Mouse (Mus musculus): ENCODE data around the gene Lce1g. TPM values are rescaled to one million over a fixed set of nuclear protein-coding genes. Genes with fewer than 3 reads are reported as not detected.

Gene Lce1g
- polyA plus RNA-seq, 1 experiment from 2014 or later: not detected

Other genes with a start within 250 kb of the Lce1g start
- not detected in 2 replicates for gene 2310046K23Rik, start 217.8 kb downstream of the Lce1g start, polyA plus RNA-seq (2016; fragmentation: Nextera tagmentation; extraction: Ambion mirVana)
- gene Ivl, start 178.6 kb downstream of the Lce1g start, polyA plus RNA-seq (2016; fragmentation: Nextera tagmentation; extraction: Ambion mirVana): not detected in 2 replicates
- gene Smcp, start 163.3 kb downstream of the Lce1g start, polyA plus RNA-seq (2016; fragmentation: Nextera tagmentation; extraction: Ambion mirVana): not detected in 2 replicates
- gene 2210017I01Rik, start 144.8 kb downstream of the Lce1g start, polyA plus RNA-seq (2016; fragmentation: Nextera tagmentation; extraction: Ambion mirVana): not detected in 2 replicates
- gene Lce6a, start 130.7 kb downstream of the Lce1g start, polyA plus RNA-seq (2016; fragmentation: Nextera tagmentation; extraction: Ambion mirVana): not detected in 2 replicates
- not detected in 2 replicates for gene Lce1a1, start 104.0 kb downstream of the Lce1g start, polyA plus RNA-seq (2016; fragmentation: Nextera tagmentation; extraction: Ambion mirVana)
- not detected in 2 replicates for gene Lce1b, start 95.4 kb downstream of the Lce1g start, polyA plus RNA-seq (2016; fragmentation: Nextera tagmentation; extraction: Ambion mirVana)
- gene Lce1a2, start 82.0 kb downstream of the Lce1g start, polyA plus RNA-seq (2016; fragmentation: Nextera tagmentation; extraction: Ambion mirVana): not detected in 2 replicates
- not detected in 2 replicates for gene Lce1c, start 73.1 kb downstream of the Lce1g start, polyA plus RNA-seq (2016; fragmentation: Nextera tagmentation; extraction: Ambion mirVana)
- gene Lce1d, start 65.1 kb downstream of the Lce1g start, polyA plus RNA-seq (2016; fragmentation: Nextera tagmentation; extraction: Ambion mirVana): not detected in 2 replicates
- not detected in 2 replicates for gene Lce1e, start 43.3 kb downstream of the Lce1g start, polyA plus RNA-seq (2016; fragmentation: Nextera tagmentation; extraction: Ambion mirVana)
- not detected in 2 replicates for gene Lce1f, start 32.0 kb downstream of the Lce1g start, polyA plus RNA-seq (2016; fragmentation: Nextera tagmentation; extraction: Ambion mirVana)
- gene Gm38119, start 13.2 kb downstream of the Lce1g start, polyA plus RNA-seq (2016; fragmentation: Nextera tagmentation; extraction: Ambion mirVana): not detected in 2 replicates
- gene Lce1h, start 12.7 kb upstream of the Lce1g start, polyA plus RNA-seq (2016; fragmentation: Nextera tagmentation; extraction: Ambion mirVana): not detected in 2 replicates
- gene Lce1i, start 26.6 kb upstream of the Lce1g start, polyA plus RNA-seq (2016; fragmentation: Nextera tagmentation; extraction: Ambion mirVana): not detected in 2 replicates
- not detected in 2 replicates for gene Lce1j, start 38.2 kb upstream of the Lce1g start, polyA plus RNA-seq (2016; fragmentation: Nextera tagmentation; extraction: Ambion mirVana)
- gene Lce1k, start 55.6 kb upstream of the Lce1g start, polyA plus RNA-seq (2016; fragmentation: Nextera tagmentation; extraction: Ambion mirVana): not detected in 2 replicates
- gene Kprp, start 74.9 kb upstream of the Lce1g start, polyA plus RNA-seq (2016; fragmentation: Nextera tagmentation; extraction: Ambion mirVana): not detected in 2 replicates
- gene Lce1l, start 98.9 kb upstream of the Lce1g start, polyA plus RNA-seq (2016; fragmentation: Nextera tagmentation; extraction: Ambion mirVana): not detected in 2 replicates
- not detected in 2 replicates for gene 2310050C09Rik, start 117.9 kb upstream of the Lce1g start, polyA plus RNA-seq (2016; fragmentation: Nextera tagmentation; extraction: Ambion mirVana)
- gene Lce3a, start 173.9 kb upstream of the Lce1g start, polyA plus RNA-seq (2016; fragmentation: Nextera tagmentation; extraction: Ambion mirVana): not detected in 2 replicates
- not detected in 2 replicates for gene Lce3b, start 180.6 kb upstream of the Lce1g start, polyA plus RNA-seq (2016; fragmentation: Nextera tagmentation; extraction: Ambion mirVana)
- not detected in 2 replicates for gene Lce3c, start 192.1 kb upstream of the Lce1g start, polyA plus RNA-seq (2016; fragmentation: Nextera tagmentation; extraction: Ambion mirVana)
- not detected in 2 replicates for gene Lce3d, start 205.1 kb upstream of the Lce1g start, polyA plus RNA-seq (2016; fragmentation: Nextera tagmentation; extraction: Ambion mirVana)
- gene Lce3e, start 214.7 kb upstream of the Lce1g start, polyA plus RNA-seq (2016; fragmentation: Nextera tagmentation; extraction: Ambion mirVana): not detected in 2 replicates
- gene Lce3f, start 239.9 kb upstream of the Lce1g start, polyA plus RNA-seq (2016; fragmentation: Nextera tagmentation; extraction: Ambion mirVana): not detected in 2 replicates